Mouse (Mus musculus): ENCODE measurements around the gene Abca12. TPM values are rescaled to one million over a fixed set of nuclear protein-coding genes. Genes with fewer than 3 reads are reported as not detected.

Abca12 gene
- polyA plus RNA-seq, 1 experiment from 2014 or later, result 1.2 TPM

GRCm38 (mm10) chr1:71304588-71304987 is 110.1 kb downstream of the Abca12 start:
- H3K27me3 ChIP-seq (ENCODE audit: control insufficient read depth, insufficient read depth, low read length), result no peaks in the 10 kb centered on the region
- no peak overlapping the region for H3K4me3 ChIP-seq (replicated peaks; ENCODE audit: low read length)
- WGBS, result 71% methylated on average over 2 of the region's 2 CpGs
- H3K4me1 ChIP-seq (ENCODE audit: control insufficient read depth, insufficient read depth, low read length), result no peaks in the 10 kb centered on the region
- H3K9me3 ChIP-seq (replicated peaks; ENCODE audit: control insufficient read depth, low read length), result no peaks in the 10 kb centered on the region
- H3K27ac ChIP-seq (ENCODE audit: low read length), result no peak overlapping the region
- no peak overlapping the region for H3K9ac ChIP-seq (ENCODE audit: low read length)
- H3K4me2 ChIP-seq (ENCODE audit: low read depth, low read length), result no peak overlapping the region
- ATAC-seq (ENCODE audit: insufficient read depth, low FRiP score), result no peak
- no peaks in the 10 kb centered on the region for H3K36me3 ChIP-seq (ENCODE audit: control insufficient read depth, insufficient read depth, low read length)

GRCm38 (mm10) chr1:71297021-71297420 is 117.7 kb downstream of the Abca12 start:
- no peak overlapping the region for H3K9ac ChIP-seq (ENCODE audit: low read length)
- H3K4me1 ChIP-seq (ENCODE audit: control insufficient read depth, insufficient read depth, low read length), result no peaks in the 10 kb centered on the region
- no peak for ATAC-seq (ENCODE audit: insufficient read depth, low FRiP score)
- no peak overlapping the region for H3K27ac ChIP-seq (ENCODE audit: low read length)
- no peaks in the 10 kb centered on the region for H3K9me3 ChIP-seq (replicated peaks; ENCODE audit: control insufficient read depth, low read length)
- no peak overlapping the region for H3K4me3 ChIP-seq (replicated peaks; ENCODE audit: low read length)
- no peaks in the 10 kb centered on the region for H3K36me3 ChIP-seq (ENCODE audit: control insufficient read depth, insufficient read depth, low read length)
- no peaks in the 10 kb centered on the region for H3K27me3 ChIP-seq (ENCODE audit: control insufficient read depth, insufficient read depth, low read length)
- H3K4me2 ChIP-seq (ENCODE audit: low read depth, low read length), result no peak overlapping the region
- WGBS, result 76% methylated on average over 2 of the region's 2 CpGs

- Histone ChIP-seq H3K4me3 (replicated peaks; ENCODE audit: low read length) (no peak overlapping the region), H3K9ac (ENCODE audit: low read length) (no peak overlapping the region), H3K9me3 (replicated peaks; ENCODE audit: control insufficient read depth, low read length) (no peaks in the 10 kb centered on the region), H3K27me3 (ENCODE audit: control insufficient read depth, insufficient read depth, low read length) (no peaks in the 10 kb centered on the region), H3K4me2 (ENCODE audit: low read depth, low read length) (no peak overlapping the region), H3K27ac (ENCODE audit: low read length) (no peak overlapping the region), H3K36me3 (ENCODE audit: control insufficient read depth, insufficient read depth, low read length) (no peaks in the 10 kb centered on the region), H3K4me1 (ENCODE audit: control insufficient read depth, insufficient read depth, low read length) (no peaks in the 10 kb centered on the region)
- ATAC-seq (ENCODE audit: insufficient read depth, low FRiP score), result no peak
- WGBS, result 66% methylated on average over 2 of the region's 2 CpGs
These were observed 118.1 kb downstream of the Abca12 start for GRCm38 (mm10) chr1:71296585-71296984.

- H3K4me2 ChIP-seq (ENCODE audit: low read depth, low read length), result no peak overlapping the region
- no peaks in the 10 kb centered on the region for H3K9me3 ChIP-seq (replicated peaks; ENCODE audit: control insufficient read depth, low read length)
- H3K27ac ChIP-seq (ENCODE audit: low read length), result no peak overlapping the region
- no peak overlapping the region for H3K4me3 ChIP-seq (replicated peaks; ENCODE audit: low read length)
- no peak for ATAC-seq (ENCODE audit: insufficient read depth, low FRiP score)
- H3K4me1 ChIP-seq (ENCODE audit: control insufficient read depth, insufficient read depth, low read length), result no peaks in the 10 kb centered on the region
- no peaks in the 10 kb centered on the region for H3K36me3 ChIP-seq (ENCODE audit: control insufficient read depth, insufficient read depth, low read length)
- WGBS, result 80% methylated on average over 3 of the region's 3 CpGs
- H3K9ac ChIP-seq (ENCODE audit: low read length), result no peak overlapping the region
- no peaks in the 10 kb centered on the region for H3K27me3 ChIP-seq (ENCODE audit: control insufficient read depth, insufficient read depth, low read length)
These were observed 122.8 kb downstream of the Abca12 start for GRCm38 (mm10) chr1:71291917-71292316.

- Histone ChIP-seq H3K4me2 (ENCODE audit: low read depth, low read length) (no peak overlapping the region), H3K4me1 (ENCODE audit: control insufficient read depth, insufficient read depth, low read length) (no peaks in the 10 kb centered on the region), H3K36me3 (ENCODE audit: control insufficient read depth, insufficient read depth, low read length) (no peaks in the 10 kb centered on the region), H3K27ac (ENCODE audit: low read length) (no peak overlapping the region), H3K27me3 (ENCODE audit: control insufficient read depth, insufficient read depth, low read length) (no peaks in the 10 kb centered on the region), H3K4me3 (replicated peaks; ENCODE audit: low read length) (no peak overlapping the region), H3K9ac (ENCODE audit: low read length) (no peak overlapping the region), H3K9me3 (replicated peaks; ENCODE audit: control insufficient read depth, low read length) (no peaks in the 10 kb centered on the region)
- ATAC-seq (ENCODE audit: insufficient read depth, low FRiP score), result no peak
- 15% methylated on average over 5 of the region's 5 CpGs for WGBS
These were observed 125.2 kb downstream of the Abca12 start for GRCm38 (mm10) chr1:71289511-71289910.

- no peaks in the 10 kb centered on the region for H3K9me3 ChIP-seq (replicated peaks; ENCODE audit: control insufficient read depth, low read length)
- 37% methylated on average over 5 of the region's 5 CpGs for WGBS
- H3K36me3 ChIP-seq (ENCODE audit: control insufficient read depth, insufficient read depth, low read length), result no peaks in the 10 kb centered on the region
These were observed 137.8 kb downstream of the Abca12 start for GRCm38 (mm10) chr1:71276940-71277339.

GRCm38 (mm10) chr1:71272550-71272949 is 142.2 kb downstream of the Abca12 start:
- Histone ChIP-seq H3K4me3 (replicated peaks; ENCODE audit: low read length) (no peak overlapping the region), H3K4me2 (ENCODE audit: low read depth, low read length) (no peak overlapping the region), H3K9me3 (replicated peaks; ENCODE audit: control insufficient read depth, low read length) (no peaks in the 10 kb centered on the region), H3K4me1 (ENCODE audit: control insufficient read depth, insufficient read depth, low read length) (no peaks in the 10 kb centered on the region), H3K27ac (ENCODE audit: low read length) (no peak overlapping the region), H3K36me3 (ENCODE audit: control insufficient read depth, insufficient read depth, low read length) (no peaks in the 10 kb centered on the region), H3K27me3 (ENCODE audit: control insufficient read depth, insufficient read depth, low read length) (no peaks in the 10 kb centered on the region), H3K9ac (ENCODE audit: low read length) (no peak overlapping the region)
- 77% methylated on average over 7 of the region's 7 CpGs for WGBS
- ATAC-seq (ENCODE audit: insufficient read depth, low FRiP score), result no peak

More at GRCm38 (mm10) chr1:71276940-71277339, 137.8 kb downstream of the Abca12 start:
- no peak overlapping the region for H3K27ac ChIP-seq (ENCODE audit: low read length)
- ATAC-seq (ENCODE audit: insufficient read depth, low FRiP score), result no peak
- no peaks in the 10 kb centered on the region for H3K27me3 ChIP-seq (ENCODE audit: control insufficient read depth, insufficient read depth, low read length)
- no peak overlapping the region for H3K9ac ChIP-seq (ENCODE audit: low read length)
- no peak overlapping the region for H3K4me3 ChIP-seq (replicated peaks; ENCODE audit: low read length)
- no peak overlapping the region for H3K4me2 ChIP-seq (ENCODE audit: low read depth, low read length)
- no peaks in the 10 kb centered on the region for H3K4me1 ChIP-seq (ENCODE audit: control insufficient read depth, insufficient read depth, low read length)

GRCm38 (mm10) chr1:71272077-71272476 is 142.6 kb downstream of the Abca12 start:
- 77% methylated on average over 8 of the region's 8 CpGs for WGBS
- Histone ChIP-seq H3K4me1 (ENCODE audit: control insufficient read depth, insufficient read depth, low read length) (no peaks in the 10 kb centered on the region), H3K9me3 (replicated peaks; ENCODE audit: control insufficient read depth, low read length) (no peaks in the 10 kb centered on the region), H3K27me3 (ENCODE audit: control insufficient read depth, insufficient read depth, low read length) (no peaks in the 10 kb centered on the region), H3K4me3 (replicated peaks; ENCODE audit: low read length) (no peak overlapping the region), H3K36me3 (ENCODE audit: control insufficient read depth, insufficient read depth, low read length) (no peaks in the 10 kb centered on the region), H3K9ac (ENCODE audit: low read length) (no peak overlapping the region), H3K4me2 (ENCODE audit: low read depth, low read length) (no peak overlapping the region), H3K27ac (ENCODE audit: low read length) (no peak overlapping the region)
- no peak for ATAC-seq (ENCODE audit: insufficient read depth, low FRiP score)

- Histone ChIP-seq H3K4me2 (ENCODE audit: low read depth, low read length) (no peak overlapping the region), H3K9ac (ENCODE audit: low read length) (no peak overlapping the region), H3K9me3 (replicated peaks; ENCODE audit: control insufficient read depth, low read length) (no peaks in the 10 kb centered on the region), H3K4me1 (ENCODE audit: control insufficient read depth, insufficient read depth, low read length) (no peaks in the 10 kb centered on the region), H3K27me3 (ENCODE audit: control insufficient read depth, insufficient read depth, low read length) (no peaks in the 10 kb centered on the region), H3K4me3 (replicated peaks; ENCODE audit: low read length) (no peak overlapping the region), H3K36me3 (ENCODE audit: control insufficient read depth, insufficient read depth, low read length) (no peaks in the 10 kb centered on the region), H3K27ac (ENCODE audit: low read length) (no peak overlapping the region)
- WGBS, result 92% methylated on average over 3 of the region's 3 CpGs
- no peak for ATAC-seq (ENCODE audit: insufficient read depth, low FRiP score)
These were observed 144.6 kb downstream of the Abca12 start for GRCm38 (mm10) chr1:71270083-71270482.

- H3K9ac ChIP-seq (ENCODE audit: low read length), result no peak overlapping the region
- ATAC-seq (ENCODE audit: insufficient read depth, low FRiP score), result no peak
- no peaks in the 10 kb centered on the region for H3K27me3 ChIP-seq (ENCODE audit: control insufficient read depth, insufficient read depth, low read length)
- WGBS, result 88% methylated on average over 8 of the region's 8 CpGs
- H3K36me3 ChIP-seq (ENCODE audit: control insufficient read depth, insufficient read depth, low read length), result no peaks in the 10 kb centered on the region
- no peak overlapping the region for H3K4me3 ChIP-seq (replicated peaks; ENCODE audit: low read length)
- no peaks in the 10 kb centered on the region for H3K9me3 ChIP-seq (replicated peaks; ENCODE audit: control insufficient read depth, low read length)
- no peak overlapping the region for H3K27ac ChIP-seq (ENCODE audit: low read length)
- no peaks in the 10 kb centered on the region for H3K4me1 ChIP-seq (ENCODE audit: control insufficient read depth, insufficient read depth, low read length)
- H3K4me2 ChIP-seq (ENCODE audit: low read depth, low read length), result no peak overlapping the region
These were observed 148.1 kb downstream of the Abca12 start for GRCm38 (mm10) chr1:71266630-71267029.

All from stomach, embryonic 16.5 days (tissue).